Mouse (Mus musculus) forebrain, embryonic 13.5 days (tissue): ENCODE results near the gene Cdk5r1. TPM values are rescaled to one million over a fixed set of nuclear protein-coding genes. Genes with fewer than 3 reads are reported as not detected.

ENCODE experiments used
- ATAC-seq: fragments of 200-750 bp; cut with Nextera tagmentation; 2 replicates; pipeline ENCODE4 v1.8.0; 2017
- H3K27ac ChIP-seq: fragments of 300-500 bp; sonication (generic); 2 replicates; pipeline ENCODE4 v1.5.1; 2015; ENCODE audit warnings: inconsistent platforms, mild to moderate bottlenecking, moderate library complexity
- H3K27me3 ChIP-seq: fragments of 300-500 bp; sonication (generic); 2 replicates; pipeline ENCODE4 v1.6.1; 2015; ENCODE audit warnings: mild to moderate bottlenecking, inconsistent platforms
- H3K36me3 ChIP-seq: fragments of 300-500 bp; sonication (generic); 2 replicates; pipeline ENCODE4 v1.6.1; 2015; ENCODE audit warnings: mild to moderate bottlenecking, inconsistent platforms; ENCODE audit not compliant: poor library complexity, severe bottlenecking
- H3K4me1 ChIP-seq: fragments of 300-500 bp; sonication (generic); 2 replicates; pipeline ENCODE4 v1.6.1; 2015; ENCODE audit warnings: inconsistent platforms
- H3K4me2 ChIP-seq: fragments of 300-500 bp; sonication (generic); 2 replicates; pipeline ENCODE4 v1.6.1; 2015; ENCODE audit warnings: inconsistent platforms, mild to moderate bottlenecking, moderate library complexity
- H3K4me3 ChIP-seq: fragments of 300-500 bp; sonication (generic); 2 replicates; pipeline ENCODE4 v1.5.1; 2015; ENCODE audit warnings: mild to moderate bottlenecking, inconsistent platforms
- H3K9ac ChIP-seq: fragments of 300-500 bp; sonication (generic); 2 replicates; pipeline ENCODE4 v1.6.1; 2015; ENCODE audit warnings: mild to moderate bottlenecking, inconsistent platforms
- H3K9me3 ChIP-seq: fragments of 300-500 bp; sonication (generic); replicated peaks from 2 replicates; pipeline ENCODE4 v1.6.1; 2016; ENCODE audit warnings: inconsistent platforms
- WGBS: fragments of 180-500 bp; shearing (Covaris S2); methylation state at CpG from one replicate; pipeline ENCODE4 v1.1.7; 2015; 5-methylcytosine and 5-hydroxymethylcytosine counted together
- polyA plus RNA-seq: library from polyadenylated mRNA; unstranded; fragments of >200 nt; fragmentation: Nextera tagmentation; extraction: Ambion mirVana; gene quantifications from 2 replicates; pipeline ENCODE4 v1.2.1, GENCODE M21; 2015

Cdk5r1 gene
- polyA plus RNA-seq, 1 experiment from 2014 or later, result 67.9 TPM

DNA sequence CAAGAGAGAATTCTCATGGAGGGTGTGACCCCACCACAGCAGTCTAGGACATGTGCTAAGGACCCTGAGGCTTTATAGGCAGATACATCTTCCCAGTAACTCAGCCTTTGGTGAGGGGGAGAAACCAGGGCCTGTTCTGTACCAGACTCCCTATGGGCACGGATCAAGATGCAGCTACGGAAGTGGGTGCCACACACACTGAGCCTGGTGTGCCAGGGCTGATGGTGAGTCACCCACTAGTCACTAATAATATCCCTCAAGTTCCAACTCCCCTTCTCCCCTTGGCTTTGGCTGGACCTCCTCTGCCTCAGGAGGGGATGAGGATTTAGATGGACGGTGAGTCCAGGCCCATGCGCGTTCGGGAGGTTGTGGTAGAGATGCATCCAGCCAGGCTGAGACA, 19.1 kb downstream of the Cdk5r1 start:
- Histone ChIP-seq H3K27me3 (no peaks in the 10 kb centered on the region), H3K27ac (no peak overlapping the region), H3K9ac (no peak overlapping the region), H3K9me3 (no peaks in the 10 kb centered on the region), H3K36me3 (no peaks in the 10 kb centered on the region), H3K4me3 (no peak overlapping the region), H3K4me1 (peaks cover 33% of the 10 kb centered on the region), H3K4me2 (no peak overlapping the region)
- no peak for ATAC-seq
- WGBS, result 92% methylated on average over 6 of the region's 6 CpGs

DNA sequence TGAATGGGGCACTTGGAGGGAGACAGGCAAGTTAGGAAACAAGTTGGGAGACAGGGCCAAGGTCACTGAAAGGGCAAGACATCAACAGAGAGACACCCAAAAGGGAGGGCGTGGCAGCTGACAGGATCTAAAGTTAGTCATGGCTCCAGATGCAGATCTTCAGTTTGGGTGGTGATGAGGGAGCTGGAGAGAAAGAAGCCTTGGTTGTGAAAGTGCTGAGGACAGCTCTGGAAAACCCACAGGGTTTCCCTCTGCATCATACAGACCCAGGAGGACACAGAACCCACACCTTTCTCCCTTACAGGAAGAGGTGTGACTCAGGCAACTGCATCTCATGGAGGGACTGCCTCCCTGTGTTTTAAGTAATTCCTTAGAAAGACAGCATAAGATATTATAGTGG, 19.8 kb downstream of the Cdk5r1 start:
- H3K27me3 ChIP-seq, result no peaks in the 10 kb centered on the region
- ATAC-seq, result no peak
- H3K9me3 ChIP-seq, result no peaks in the 10 kb centered on the region
- no peak overlapping the region for H3K27ac ChIP-seq
- no peak overlapping the region for H3K9ac ChIP-seq
- H3K4me2 ChIP-seq, result no peak overlapping the region
- H3K4me3 ChIP-seq, result no peak overlapping the region
- WGBS, result 94% methylated on average over 1 of the region's 1 CpGs
- H3K4me1 ChIP-seq, result peaks cover 33% of the 10 kb centered on the region
- H3K36me3 ChIP-seq, result no peaks in the 10 kb centered on the region

DNA sequence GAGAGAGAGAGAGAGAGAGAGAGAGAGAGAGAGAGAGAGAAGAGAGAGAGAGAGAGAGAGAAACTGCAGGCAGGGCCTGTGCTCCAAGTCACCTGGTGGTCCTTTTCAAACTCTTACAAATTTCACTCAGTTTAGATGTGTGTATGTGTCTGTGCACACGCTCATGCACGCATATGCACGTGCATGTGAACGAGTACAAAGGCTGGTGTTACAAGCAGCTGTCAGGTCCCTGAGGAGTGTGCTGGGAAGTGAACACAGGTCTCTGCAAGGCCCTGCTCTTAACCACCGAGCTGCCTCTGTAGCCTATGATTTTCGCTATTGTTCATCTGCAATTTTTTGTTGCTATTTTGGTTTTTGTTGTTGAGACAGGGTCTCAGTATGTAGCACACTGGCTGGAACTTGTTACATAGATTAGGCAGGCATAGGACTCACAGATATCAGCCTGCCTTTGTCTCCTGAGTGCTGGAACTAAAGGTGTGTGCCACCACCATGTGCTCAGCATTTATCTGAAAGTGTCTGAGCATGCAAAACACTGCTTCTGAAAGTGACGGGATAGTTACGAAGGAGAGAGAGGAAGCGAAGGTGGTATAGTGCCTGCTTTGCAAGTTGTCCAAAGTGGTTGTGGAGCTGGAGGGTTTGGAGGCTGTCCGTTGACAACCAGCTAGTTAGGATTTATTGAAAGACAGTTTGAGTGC, 20.5 kb downstream of the Cdk5r1 start:
- Histone ChIP-seq H3K27ac (no peak overlapping the region), H3K36me3 (no peaks in the 10 kb centered on the region), H3K9me3 (no peaks in the 10 kb centered on the region), H3K4me2 (no peak overlapping the region), H3K9ac (no peak overlapping the region), H3K4me3 (no peak overlapping the region), H3K4me1 (peaks cover 33% of the 10 kb centered on the region), H3K27me3 (no peaks in the 10 kb centered on the region)
- ATAC-seq, result no peak
- WGBS, result 81% methylated on average over 10 of the region's 10 CpGs

- ATAC-seq, result peak; percentile 65; the same call in 1 of the 2 replicates
- peak overlapping the region; percentile 22; the same call in 1 of the 2 replicates for H3K4me2 ChIP-seq
- peak overlapping the region; percentile 31 for H3K9ac ChIP-seq
- no peaks in the 10 kb centered on the region for H3K9me3 ChIP-seq
- peaks cover 39% of the 10 kb centered on the region for H3K4me1 ChIP-seq
- H3K4me3 ChIP-seq, result no peak overlapping the region
- H3K27ac ChIP-seq, result peak overlapping the region; percentile 86
- H3K27me3 ChIP-seq, result no peaks in the 10 kb centered on the region
- no peaks in the 10 kb centered on the region for H3K36me3 ChIP-seq
- WGBS, result 43% methylated on average over 11 of the region's 11 CpGs
Measured at GRCm38 (mm10) chr11:80498328-80499070, 21.7 kb downstream of the Cdk5r1 start.

DNA sequence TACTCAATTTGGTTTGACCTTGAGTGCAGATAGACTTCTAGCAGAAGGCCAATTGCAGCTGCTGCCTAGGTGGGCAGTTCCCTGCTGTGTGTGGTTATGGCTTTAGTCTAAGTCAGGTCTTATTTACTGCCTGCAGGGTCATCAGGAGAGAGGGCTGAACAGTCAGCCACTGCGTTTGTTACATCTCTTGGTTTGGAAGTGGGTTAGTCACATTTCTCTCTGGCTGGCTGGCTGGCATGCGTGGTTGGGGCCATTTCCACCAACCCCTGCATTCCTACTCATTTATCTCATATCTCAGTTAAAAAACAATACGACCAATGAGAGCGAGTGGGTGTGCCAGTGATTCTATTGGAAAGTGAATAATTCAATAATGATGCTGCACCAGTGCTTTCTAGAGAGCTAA, 22.7 kb downstream of the Cdk5r1 start:
- peak overlapping the region; percentile 86; the same call in 1 of the 2 replicates for H3K27ac ChIP-seq
- H3K4me1 ChIP-seq, result peaks cover 48% of the 10 kb centered on the region
- H3K36me3 ChIP-seq, result no peaks in the 10 kb centered on the region
- H3K27me3 ChIP-seq, result no peaks in the 10 kb centered on the region
- no peak for ATAC-seq
- no peaks in the 10 kb centered on the region for H3K9me3 ChIP-seq
- H3K4me3 ChIP-seq, result no peak overlapping the region
- no peak overlapping the region for H3K4me2 ChIP-seq
- WGBS, result 69% methylated on average over 4 of the region's 4 CpGs
- H3K9ac ChIP-seq, result no peak overlapping the region

DNA sequence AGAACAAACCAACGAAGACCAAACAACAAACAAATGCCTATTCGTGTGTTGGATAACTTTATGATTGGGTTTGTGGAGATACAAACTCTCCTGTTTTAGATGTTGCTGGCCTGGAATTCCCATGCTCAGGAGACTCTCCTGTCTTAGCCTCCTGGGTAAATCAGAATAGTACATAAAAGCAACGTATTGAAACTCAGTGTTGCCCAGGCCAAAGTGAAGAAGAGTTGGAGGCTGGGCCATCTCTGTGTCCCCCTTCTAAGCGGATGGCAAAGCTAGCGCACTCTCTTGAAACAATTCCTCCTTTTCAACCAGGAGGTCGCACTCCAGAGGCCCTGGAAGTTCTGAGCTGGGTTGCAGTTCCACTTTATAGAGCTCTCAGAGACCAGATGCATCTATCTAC, 26.5 kb downstream of the Cdk5r1 start:
- Histone ChIP-seq H3K4me3 (no peak overlapping the region), H3K27me3 (no peaks in the 10 kb centered on the region), H3K4me1 (peaks cover 63% of the 10 kb centered on the region), H3K4me2 (peak overlapping the region; percentile 33; the same call in 1 of the 2 replicates), H3K27ac (peak overlapping the region; percentile 99), H3K9ac (peak overlapping the region; percentile 56), H3K36me3 (no peaks in the 10 kb centered on the region), H3K9me3 (no peaks in the 10 kb centered on the region)
- ATAC-seq, result no peak
- WGBS, result 71% methylated on average over 6 of the region's 6 CpGs

- 9% methylated on average over 13 of the region's 13 CpGs for WGBS
- H3K4me1 ChIP-seq, result peaks cover 63% of the 10 kb centered on the region
- peak; percentile 97 for ATAC-seq
- no peak overlapping the region for H3K4me3 ChIP-seq
- H3K9ac ChIP-seq, result peak overlapping the region; percentile 56
- H3K4me2 ChIP-seq, result peak overlapping the region; percentile 49
- H3K9me3 ChIP-seq, result no peaks in the 10 kb centered on the region
- no peaks in the 10 kb centered on the region for H3K27me3 ChIP-seq
- peak overlapping the region; percentile 99 for H3K27ac ChIP-seq
- no peaks in the 10 kb centered on the region for H3K36me3 ChIP-seq
Measured at GRCm38 (mm10) chr11:80503726-80504452, 27.1 kb downstream of the Cdk5r1 start.

DNA sequence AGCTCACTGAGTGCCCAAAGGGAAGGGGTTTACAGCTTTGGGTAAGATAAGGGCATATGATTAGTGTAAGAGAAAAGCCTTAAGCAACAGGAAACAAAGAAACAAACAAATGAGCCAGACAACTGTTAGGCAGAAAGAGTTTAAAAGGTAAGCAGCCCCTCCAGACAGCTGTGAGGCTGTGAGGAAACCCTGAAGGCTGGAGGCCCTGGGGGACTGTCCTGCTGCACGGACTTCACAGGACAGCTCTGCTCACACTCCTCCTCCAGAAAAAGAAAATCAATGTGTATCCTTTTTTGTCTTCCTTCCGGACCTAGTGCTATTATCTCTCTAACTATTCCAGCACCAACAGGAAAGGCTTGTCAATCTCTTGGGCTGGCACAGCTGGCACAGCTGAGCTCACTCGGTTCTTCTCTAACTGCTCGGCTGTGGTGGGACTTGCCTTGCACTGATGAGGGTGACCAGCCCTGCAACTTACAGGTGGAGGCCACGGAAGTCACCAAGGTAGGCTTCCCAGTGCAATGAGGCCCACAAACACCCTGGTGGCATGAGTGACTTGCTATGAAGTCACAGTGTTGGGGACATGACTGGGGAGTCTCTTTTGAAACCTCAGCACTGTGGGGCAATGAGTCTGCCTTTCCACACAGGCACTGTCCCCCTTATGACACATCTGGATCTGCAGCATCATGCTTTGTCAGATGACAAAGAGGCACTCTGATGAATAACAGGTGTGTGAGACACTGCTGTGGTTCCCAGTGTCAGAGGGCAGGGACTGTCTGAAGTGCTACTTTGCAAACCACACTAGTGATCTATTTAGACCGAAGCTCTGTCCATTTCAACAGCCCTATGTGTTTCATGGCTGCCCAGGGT, 27.9 kb downstream of the Cdk5r1 start:
- Histone ChIP-seq H3K27me3 (no peaks in the 10 kb centered on the region), H3K36me3 (no peaks in the 10 kb centered on the region), H3K9me3 (no peaks in the 10 kb centered on the region), H3K4me3 (no peak overlapping the region), H3K4me1 (peaks cover 62% of the 10 kb centered on the region), H3K9ac (peak overlapping the region; percentile 52), H3K4me2 (peak overlapping the region; percentile 49), H3K27ac (peak overlapping the region; percentile 99)
- peak; percentile 20; the same call in 1 of the 2 replicates for ATAC-seq
- 28% methylated on average over 6 of the region's 6 CpGs for WGBS

- no peak for ATAC-seq
- no peak overlapping the region for H3K4me3 ChIP-seq
- no peak overlapping the region for H3K9ac ChIP-seq
- H3K4me2 ChIP-seq, result no peak overlapping the region
- H3K27me3 ChIP-seq, result no peaks in the 10 kb centered on the region
- 85% methylated on average over 3 of the region's 3 CpGs for WGBS
- H3K4me1 ChIP-seq, result peaks cover 61% of the 10 kb centered on the region
- H3K36me3 ChIP-seq, result no peaks in the 10 kb centered on the region
- H3K27ac ChIP-seq, result peak overlapping the region; percentile 99
- H3K9me3 ChIP-seq, result no peaks in the 10 kb centered on the region
Measured at GRCm38 (mm10) chr11:80505581-80505980, 28.8 kb downstream of the Cdk5r1 start.

DNA sequence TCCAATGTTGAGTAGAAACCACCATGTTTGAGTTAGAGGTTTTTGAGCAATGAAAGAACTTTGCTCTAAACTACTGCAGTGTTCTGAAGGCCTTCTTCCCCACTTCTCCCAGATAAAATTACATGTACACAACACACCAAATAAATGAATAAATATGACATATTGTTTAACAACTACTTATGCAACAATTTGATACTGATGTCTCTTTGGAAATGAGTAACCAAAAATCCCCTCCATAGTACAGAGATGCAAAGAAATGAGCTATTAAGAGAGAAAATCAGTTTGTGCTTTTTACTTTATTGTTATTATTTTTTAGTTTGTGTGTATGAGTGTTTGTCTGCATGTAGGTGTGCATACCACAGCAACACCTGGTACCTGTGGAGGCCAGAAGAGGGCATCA, 29.7 kb downstream of the Cdk5r1 start:
- Histone ChIP-seq H3K36me3 (no peaks in the 10 kb centered on the region), H3K27ac (no peak overlapping the region), H3K4me2 (no peak overlapping the region), H3K9me3 (no peaks in the 10 kb centered on the region), H3K9ac (no peak overlapping the region), H3K27me3 (no peaks in the 10 kb centered on the region), H3K4me1 (peaks cover 66% of the 10 kb centered on the region), H3K4me3 (no peak overlapping the region)
- no peak for ATAC-seq

DNA sequence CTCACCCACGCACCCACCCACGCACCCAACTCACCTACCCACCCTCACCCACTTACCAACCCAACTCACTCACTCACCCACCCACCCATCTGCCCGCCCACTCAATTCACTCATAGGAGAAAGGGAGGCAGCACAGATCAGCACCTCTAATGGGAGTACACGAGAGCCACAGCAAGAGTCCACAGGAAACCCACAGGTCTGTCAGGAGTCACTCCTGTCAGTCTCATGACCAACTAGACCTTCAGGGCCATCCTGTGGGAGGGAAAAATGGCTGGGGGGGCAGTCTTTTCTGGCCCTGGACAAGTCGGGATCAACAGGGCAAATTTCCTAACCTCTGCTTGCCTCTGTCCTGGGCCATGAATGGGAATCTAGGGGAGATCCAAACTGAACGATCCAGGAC, 31.0 kb downstream of the Cdk5r1 start:
- no peak overlapping the region for H3K4me2 ChIP-seq
- peaks cover 75% of the 10 kb centered on the region for H3K4me1 ChIP-seq
- no peaks in the 10 kb centered on the region for H3K27me3 ChIP-seq
- no peak overlapping the region for H3K9ac ChIP-seq
- no peaks in the 10 kb centered on the region for H3K9me3 ChIP-seq
- 92% methylated on average over 6 of the region's 6 CpGs for WGBS
- H3K27ac ChIP-seq, result peak overlapping the region; percentile 57
- H3K36me3 ChIP-seq, result no peaks in the 10 kb centered on the region
- no peak for ATAC-seq
- H3K4me3 ChIP-seq, result no peak overlapping the region
